Mouse (Mus musculus) olfactory bulb, adult 2 months (tissue): Measurements from ENCODE around the gene Tsnax.

Source experiments
- CTCF ChIP-seq: fragments of 200-500 bp; IDR thresholded peaks from 2 replicates; pipeline ENCODE4 v1.5.1; 2012; ENCODE audit warnings: low read depth, mild to moderate bottlenecking, low read length, moderate library complexity; ENCODE audit not compliant: insufficient read depth
- POLR2A ChIP-seq: fragments of 200-500 bp; IDR thresholded peaks from 2 replicates; pipeline ENCODE4 v1.6.1; 2012; ENCODE audit warnings: mild to moderate bottlenecking, low read depth, low read length, moderate library complexity; ENCODE audit not compliant: insufficient read depth

GRCm38 (mm10) chr8:125069733-125070132, 56.9 kb downstream of the Tsnax start:
- TF ChIP-seq POLR2A (no peak), CTCF (no peak)
